Mouse (Mus musculus) ovary, postnatal 36 days (tissue): ENCODE data around the gene Clec16a.
A peak's percentile ranks its signal among the peaks of the same experiment; 100 is the strongest.

Experiments used
- DNase-seq: peaks from one replicate; pipeline ENCODE4 v3.0.0; 2022; ENCODE audit warnings: low spot score, mixed read lengths

The Clec16a gene

DNA sequence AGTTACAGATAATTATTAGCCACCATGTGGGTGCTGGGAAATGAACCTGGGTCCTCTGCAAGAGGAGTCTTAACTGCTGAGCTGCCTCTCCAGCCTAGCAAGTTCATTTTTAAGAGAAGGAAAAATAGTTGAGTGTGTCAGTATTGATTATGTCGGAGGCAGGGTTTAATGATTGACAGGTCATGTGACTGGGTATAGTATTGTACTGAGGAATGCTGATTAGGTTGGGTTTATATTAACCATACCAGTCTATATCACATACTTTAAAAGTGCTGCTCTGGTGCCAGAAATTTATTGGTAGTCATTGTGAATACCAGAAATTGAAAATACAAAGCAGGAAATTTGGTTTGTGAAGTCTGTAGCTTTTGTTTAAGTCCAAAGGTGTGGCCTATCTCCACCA lies 130.5 kb downstream of the Clec16a start:
- no peak for DNase-seq

DNA sequence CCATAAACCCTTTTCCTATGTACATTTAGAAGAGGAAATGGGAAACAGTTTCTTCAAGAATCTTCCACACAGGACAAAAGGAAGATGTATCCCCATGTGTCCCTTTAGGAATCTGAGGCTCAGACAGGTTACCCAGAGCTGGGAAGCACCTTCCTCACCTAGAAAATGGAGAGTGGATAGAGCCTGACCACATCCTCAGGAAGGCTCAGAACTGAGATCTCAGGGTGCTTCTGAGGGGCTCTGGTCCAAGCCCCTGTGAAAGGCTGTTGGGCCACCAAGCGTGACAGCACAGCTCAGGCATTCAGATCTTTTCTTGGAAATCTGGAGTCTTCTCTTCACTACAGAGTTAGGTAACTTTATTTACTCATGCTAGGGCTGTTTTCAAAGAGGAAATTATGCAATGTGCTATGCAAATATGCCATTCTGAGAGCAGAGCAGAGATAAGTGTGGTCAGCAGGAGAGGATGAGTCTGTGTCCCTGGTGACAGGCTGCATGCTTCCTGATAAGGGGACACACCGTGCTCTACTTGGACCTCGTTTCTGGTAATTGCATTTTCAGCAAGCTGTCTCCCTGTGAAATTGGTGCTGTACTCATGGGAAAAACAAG lies 131.4 kb downstream of the Clec16a start:
- DNase-seq = no peak

DNA sequence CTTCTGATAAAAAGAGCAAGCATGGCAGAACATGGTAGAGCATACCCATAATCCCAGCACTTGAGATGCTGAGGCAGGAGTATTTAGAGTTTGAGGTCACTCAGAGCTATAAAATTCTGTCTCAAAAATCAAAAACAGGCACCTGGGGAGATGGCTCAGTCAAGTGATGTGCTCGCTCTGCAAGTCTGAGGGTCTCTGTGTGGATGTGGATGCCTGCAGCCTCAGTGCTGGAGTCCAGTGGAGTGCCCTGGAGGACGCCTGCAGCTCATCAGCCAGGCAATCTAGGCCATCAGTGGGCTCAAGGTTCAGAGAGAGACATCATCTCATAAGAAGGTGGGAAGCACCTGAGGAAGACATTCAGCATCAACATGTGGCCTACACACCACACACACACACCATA lies 137.4 kb downstream of the Clec16a start:
- DNase-seq = no peak

DNA sequence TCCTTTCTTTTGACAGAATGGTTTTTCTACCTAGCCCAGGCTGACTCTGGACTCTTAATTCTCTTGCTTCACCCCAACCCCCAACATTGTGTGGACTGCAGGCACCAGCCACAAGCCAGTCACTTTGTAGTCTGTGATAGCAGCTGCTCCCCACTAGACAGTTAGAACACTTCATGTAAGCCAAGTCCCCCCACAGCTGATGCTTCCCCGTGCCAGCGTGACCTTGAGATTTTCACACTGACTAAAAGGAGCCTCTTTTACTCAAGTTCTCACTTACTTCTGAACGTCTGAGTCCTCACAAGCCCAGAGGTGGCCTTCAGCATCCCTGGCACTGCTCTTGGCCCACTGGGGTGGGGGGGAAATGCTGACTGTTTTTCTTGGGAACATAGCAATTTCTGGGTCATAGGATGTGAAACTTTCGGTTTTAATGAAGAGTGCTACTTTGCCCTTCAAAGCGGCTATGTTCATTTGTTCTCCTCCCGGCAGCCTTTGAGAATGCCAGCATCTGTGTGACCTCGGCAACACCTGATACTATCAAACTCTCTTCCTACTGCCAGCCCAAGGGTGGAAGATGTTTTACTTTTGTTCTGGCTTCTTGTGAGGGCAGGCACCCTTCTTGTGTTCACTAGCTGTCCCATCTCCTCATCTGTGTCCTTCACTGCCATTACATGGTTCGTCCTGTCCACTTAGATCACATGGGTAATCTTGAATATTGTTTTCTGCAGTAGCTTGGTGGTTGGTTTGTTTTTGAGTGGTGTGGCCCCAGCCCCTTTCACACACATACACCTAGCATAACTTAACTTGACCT lies 138.3 kb downstream of the Clec16a start:
- no peak for DNase-seq

DNA sequence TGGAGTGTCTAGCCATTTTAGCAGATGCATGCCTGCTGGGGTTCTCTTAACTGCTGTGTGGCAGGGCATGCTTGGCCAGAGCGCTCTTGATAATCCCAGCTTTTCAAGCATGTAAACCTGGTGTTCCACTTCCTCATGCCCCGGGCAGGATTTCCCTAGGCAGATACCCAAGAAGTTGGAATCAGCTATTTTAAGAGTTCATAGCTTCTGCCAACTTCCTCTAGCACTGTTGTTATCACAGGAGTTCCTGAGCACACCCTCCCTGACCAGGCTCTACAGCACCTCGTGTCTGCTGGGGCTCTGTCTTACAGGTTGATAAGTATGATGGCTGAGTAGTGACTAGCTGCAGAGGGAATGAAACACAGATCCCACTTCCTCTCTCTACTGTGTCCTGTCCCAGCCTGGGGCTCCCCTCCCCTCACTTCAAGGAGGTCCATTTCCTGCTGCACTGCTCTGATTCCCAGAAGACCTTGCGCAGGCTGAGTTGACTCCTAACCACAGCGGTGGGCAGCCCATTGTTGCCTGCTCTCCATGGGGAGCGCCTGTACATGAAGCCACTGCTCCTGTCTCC lies 144.7 kb downstream of the Clec16a start:
- DNase-seq = no peak

DNA sequence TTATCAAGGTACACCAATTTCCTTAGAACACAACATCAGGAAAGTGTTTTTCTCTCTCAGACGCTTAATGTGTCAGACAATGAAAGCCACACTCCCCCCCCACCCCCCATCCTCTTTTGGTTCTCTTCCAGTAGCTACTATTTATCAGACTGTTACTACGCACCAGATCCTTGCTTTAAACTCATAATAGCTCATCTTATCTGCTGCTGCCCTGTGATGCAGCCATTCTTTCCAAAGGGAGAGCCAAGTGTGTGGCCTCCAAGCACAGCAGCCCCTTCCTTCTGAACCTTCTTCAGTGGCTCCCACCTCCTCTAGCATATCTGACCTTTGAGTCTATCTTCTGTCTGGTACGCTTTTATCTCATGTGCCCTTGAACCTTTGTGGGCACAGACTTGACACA lies 145.3 kb downstream of the Clec16a start:
- no peak for DNase-seq

DNA sequence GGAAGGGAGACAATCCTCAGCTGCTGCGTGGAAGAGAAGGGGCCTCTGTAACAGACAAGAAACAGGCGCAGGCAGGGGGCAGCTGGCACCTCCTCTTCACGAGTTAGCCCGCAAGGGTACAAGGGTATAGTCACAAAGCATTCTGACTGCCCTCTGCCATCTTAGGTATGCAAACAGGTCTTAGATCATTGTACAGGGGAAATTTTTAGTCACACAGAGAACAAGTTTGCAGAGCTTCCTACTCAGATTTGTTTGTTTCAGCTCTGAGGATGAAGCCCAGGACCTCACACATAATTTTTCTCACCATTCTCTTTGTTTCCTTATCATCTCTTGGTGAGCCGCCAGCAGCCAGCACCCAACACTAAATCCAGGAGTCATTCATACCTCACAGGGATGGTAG lies 146.6 kb downstream of the Clec16a start:
- no peak for DNase-seq

DNA sequence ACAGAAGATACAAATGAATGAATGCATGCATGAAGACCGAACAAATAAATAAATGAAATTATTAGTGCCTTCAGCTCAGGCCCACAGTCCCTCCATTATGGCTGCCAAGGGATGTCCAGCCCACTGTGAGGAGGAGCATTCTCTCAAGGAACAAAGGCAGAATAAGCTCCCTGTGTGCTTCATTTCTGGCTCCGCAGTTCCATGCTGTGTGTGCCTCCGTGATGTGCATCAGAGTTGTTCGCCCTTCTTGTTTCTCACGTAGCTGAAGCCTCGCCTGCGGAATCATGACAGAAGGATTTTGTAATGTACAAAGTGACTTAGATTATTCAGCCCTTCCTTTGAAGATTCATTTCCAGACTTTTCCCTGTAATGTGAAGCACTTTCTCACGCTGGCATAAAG lies 147.7 kb downstream of the Clec16a start:
- DNase-seq = no peak

DNA sequence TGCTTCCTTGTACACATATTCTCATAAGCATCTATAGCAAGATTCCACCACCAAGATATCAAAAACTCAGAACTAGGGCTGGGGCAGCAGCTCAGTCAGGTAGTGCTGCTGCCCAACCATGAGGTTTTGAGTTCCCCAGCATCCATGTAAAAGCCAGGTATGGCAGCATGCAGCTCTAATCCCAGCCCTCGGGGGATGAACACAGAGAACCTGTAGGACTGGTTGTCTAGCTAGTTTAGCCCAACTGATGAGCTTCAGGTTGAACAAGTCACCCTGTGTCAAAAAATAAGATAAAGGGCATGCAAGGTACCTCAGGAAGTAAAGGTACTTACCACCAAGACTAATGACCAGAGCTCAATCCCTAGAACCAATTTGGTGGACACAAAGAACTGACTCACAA lies 148.3 kb downstream of the Clec16a start:
- DNase-seq = no peak

DNA sequence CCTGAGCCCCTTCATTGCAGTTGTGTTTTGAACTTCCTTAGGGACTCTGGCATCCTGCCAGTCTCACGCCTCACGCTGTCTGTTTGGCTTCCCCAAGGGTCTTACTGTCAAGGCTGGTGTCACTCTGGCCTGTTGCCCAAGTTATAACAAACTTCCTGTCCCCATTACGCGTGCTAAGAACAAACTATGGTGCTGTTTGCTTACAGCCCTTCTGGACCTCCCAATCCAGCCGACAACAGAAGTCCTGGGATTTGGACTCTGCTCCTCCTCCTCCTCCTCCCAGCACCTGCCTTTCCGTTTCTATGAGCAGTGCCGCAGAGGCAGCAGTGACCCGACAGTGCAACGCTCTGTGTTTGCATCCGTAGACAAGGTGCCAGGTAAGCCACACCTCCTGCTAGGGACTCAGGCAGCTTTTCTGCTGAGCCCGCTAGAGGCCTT lies 149.3 kb downstream of the Clec16a start:
- DNase-seq = peak; percentile 31

DNA sequence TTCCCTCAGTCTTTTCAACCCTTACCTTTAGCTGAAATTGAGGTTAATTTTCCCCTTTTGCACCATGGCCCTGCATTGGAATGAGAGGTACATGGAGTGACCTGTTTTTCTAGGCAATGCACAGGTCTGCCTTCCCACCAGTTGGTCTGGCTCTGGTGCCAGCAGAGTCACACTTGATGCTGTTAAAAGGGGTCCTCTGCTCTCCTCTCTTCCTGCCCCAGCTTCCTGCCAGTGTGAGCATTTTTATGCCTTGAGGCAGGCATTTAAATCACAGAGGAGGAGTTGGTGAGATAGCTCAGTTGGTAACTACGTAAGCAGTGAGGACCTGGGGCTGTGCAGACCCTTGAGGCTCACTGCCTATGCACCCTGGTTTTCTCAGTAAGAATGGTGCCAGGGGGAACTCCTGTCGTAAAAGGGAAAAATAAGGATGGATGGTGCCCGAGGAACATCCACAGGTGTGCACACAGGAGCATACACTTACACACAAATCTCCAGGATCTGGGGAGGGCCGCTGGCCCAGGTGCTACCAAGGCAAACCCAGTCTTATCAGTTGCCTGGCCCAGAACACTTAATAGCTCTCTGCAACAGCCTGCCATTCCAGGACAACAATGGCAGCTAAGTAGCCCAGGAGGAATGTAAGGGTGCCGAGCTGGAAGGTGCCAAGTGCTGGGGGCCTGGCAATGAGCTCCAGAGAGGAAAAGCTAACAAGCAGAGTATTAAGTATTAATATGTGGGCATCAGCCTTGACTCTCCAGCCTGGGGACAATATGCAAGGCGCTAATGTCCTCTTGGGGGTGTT lies 152.9 kb downstream of the Clec16a start:
- DNase-seq = no peak

DNA sequence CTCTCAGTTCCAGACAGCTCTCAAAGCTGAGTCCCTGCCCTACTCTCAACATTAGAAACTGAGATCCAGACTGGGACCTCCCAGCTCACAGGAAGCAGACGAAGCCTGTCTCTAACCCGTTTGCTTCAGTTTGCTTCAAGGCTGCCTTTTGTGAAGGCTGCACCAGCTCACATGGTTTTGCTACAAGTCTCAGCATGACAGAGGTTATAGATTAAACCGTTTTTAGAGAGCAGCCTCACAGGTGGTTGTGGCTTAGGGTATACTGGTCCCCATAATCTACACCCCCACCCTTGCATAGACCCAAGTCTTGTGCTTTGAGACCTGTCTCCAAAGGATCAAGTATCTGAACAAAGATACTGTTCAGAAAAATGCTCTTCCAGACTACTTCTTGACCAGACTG lies 154.2 kb downstream of the Clec16a start:
- DNase-seq = no peak

DNA sequence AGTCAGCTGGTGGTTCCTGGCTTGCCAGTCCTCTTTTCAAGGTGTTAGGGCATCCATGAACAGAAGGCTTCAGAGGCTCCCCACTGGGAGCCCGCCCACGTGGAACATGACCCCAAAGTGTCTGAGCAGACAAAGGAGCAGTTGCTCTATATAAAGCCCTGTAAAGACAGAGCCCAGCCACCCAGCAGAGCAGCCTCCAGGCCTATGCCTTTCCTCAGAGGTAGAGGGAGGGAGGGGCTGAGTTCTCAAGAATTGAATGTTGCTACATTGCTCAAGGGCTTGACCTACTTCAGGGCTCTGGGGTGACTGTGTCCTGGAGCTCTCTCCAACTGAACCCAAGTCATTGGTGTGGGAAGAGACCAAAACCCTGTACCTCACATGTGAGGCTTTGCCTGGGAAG lies 155.0 kb downstream of the Clec16a start:
- DNase-seq = no peak

DNA sequence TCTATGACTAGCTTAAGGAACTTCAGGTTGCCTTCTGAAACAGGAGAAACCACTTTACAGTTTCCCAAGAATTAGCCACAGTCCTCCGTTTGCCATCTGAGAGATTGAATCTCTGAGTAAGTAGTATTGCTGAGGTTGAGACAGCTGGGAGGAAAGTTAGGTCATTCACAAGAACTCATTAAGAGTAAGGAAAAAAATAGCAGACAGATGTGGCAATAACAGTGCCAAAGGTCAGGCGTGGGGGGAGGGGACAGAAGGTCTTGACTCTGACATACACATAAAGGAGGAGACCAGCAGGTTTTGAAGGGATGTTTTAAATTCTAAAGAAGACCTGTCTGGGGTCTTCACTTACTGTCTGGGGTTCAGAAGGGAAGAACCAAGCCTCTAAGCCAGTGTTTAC lies 157.3 kb downstream of the Clec16a start:
- no peak for DNase-seq

DNA sequence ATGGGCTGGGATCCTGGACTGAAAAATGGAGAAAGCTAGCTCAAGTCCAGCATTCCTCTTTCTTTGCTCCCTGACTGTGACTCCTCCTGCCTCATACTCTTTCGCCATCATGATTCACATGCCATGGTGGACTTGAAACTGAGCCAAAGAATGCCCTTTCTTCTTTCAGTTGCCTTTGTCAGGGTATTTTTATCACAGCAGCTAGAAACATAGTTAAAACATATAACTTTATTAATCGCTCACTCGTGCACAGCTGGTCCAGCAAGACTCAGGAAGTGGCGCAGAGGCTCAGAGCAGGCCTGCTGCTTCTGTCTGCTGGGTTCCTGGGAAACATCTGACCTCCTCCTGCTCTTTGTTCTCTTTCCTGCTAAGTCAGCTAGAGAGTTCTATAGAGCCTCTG lies 158.8 kb downstream of the Clec16a start:
- DNase-seq = no peak

DNA sequence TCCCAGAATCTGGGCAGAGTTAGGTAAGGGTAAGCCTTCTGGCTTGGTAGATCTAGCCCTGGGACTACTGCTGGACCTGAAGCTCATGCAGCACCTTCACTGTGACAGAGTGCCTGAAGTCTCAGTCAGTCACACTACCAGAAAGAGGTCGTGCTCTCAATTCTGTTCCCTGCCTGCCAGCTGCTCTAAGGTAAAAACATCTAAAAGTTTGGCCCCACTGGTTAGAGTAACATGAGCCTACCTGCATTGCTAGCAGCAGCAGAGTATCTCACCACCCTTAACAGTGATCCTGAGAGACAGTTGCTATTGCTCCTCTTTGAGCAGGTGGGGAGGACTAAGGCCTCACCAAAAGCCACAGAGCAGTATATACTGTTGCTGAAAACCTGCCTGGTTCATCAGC lies 160.3 kb downstream of the Clec16a start:
- no peak for DNase-seq

DNA sequence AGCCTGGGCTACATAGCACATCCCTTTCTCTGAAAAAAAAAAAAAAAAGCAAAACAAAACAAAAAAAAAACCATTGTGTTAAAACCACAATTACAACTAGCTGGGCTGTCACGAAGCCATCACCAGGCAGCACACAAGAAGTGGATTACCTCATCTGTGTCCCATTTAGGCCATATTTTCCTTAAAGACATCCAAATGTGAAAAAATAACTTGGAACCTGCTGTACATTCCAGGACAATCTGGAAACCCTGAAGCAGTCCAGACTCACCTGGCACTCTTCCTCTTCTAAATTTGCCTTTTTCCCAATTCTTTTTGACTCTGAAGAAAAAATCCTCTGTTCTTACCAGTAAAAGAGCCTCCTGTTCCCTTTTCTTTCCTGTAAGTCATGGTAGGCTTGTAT lies 166.4 kb downstream of the Clec16a start:
- no peak for DNase-seq

DNA sequence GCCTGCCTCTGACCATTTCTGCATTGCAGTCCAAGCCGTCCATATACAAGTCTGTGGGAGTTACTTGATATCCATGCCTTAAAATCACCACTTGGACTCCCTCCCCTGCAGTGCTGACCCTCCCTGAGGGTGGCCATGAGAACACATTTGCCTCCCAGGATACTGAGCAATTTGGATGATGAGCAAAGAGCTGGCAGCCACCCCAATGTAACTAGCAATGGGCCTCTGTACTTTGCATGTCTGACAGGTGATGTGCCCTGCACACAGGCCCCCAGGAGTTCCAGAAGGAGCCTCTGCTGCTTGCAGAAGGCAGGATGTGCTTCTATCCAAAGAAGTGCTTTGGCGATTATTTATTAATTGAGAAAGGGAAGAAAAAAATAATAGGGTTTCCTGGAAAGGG lies 167.9 kb downstream of the Clec16a start:
- no peak for DNase-seq

DNA sequence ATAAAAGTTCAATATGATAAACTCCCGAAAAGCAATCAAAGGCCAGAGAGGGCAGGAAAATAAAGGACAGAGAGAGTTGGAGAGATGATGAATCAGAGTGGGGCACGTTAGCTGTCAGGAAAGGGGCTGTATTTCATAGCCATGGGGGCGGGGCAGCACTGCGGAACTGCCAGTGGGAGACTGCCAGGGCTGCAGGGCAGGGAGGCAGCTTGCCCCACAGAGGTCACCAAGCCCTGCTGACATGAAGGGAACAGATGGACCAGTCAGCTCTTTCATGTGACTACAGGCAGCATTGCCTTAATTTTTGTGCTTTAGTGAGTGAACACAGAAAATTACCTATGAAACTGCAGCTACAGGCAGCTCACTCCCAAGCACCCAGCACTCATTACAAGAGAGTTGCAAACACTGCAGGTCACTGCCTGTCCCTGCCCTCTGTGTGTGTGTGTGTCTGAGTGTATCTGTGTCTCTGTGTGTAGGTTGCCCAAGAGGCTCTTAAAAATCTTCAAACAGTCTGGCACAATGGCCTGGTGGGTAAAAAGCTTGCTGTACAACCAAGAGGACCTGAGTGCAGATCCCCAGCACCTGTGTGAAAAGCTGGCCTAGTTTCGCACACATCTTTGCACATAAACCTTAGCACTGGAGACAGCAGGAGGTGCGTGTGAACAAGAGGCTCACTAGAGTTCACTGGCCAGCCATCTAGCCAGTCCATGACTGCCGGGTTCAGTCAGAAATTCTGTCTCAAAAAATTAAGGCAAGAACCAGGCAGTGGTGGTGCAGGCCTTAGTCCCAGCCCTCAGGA lies 168.5 kb downstream of the Clec16a start:
- peak; percentile 75 for DNase-seq

DNA sequence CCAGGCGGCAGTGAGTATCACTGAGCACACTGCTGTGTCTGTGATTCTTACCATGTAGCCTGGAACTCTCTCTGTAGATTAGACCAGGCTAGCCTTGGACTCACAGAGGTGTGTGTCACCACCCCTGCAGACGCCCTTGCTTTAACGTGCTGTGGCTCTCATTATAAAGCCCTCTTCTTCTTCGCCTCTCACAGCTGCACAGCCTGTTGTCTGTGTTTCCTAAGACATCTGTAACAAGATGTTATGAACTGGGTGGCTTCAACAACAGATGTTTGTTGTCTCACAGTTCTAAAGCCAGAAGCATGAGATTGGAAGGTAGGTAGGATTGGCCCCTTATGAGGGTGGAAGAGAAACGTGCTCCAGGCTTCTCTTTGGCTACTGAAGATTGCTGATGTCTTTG lies 170.1 kb downstream of the Clec16a start:
- no peak for DNase-seq

DNA sequence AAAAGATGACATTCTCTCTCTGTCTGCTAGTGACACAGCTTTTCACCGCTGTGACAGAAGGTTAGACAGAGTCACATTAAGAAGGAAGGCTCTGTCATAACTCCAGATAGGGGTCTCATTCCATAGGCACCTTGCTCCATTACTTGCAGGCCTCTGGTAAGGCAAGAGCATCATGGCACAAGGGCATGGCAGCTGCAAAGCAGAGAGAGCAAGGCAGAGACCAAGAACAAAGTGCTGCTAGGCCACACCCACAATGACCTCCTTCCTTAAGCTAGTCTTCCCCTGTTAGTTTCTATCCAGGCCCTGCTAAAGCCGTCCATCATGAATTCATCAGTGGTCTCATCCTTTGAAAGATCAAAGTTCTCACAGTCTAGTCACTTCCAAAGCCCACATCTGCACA lies 170.5 kb downstream of the Clec16a start:
- no peak for DNase-seq

DNA sequence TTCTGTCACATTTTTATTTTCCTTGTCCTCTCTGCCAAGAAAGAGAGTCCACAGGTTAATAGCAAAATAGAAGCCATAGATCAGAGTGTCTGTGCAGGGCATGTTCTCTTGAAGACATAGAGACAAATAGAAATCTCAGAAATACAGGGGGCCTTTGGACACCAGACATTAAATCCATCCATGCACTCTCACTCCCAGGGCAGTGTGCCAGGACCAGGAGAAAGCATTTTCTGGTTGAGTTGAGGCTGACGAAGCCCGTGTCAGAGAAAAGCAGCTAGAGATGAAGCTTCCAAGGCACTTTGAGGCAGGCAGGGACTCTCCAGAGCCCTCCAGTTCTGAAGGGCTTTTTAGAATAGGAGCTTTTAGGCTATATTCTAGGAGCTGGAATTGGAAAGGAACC lies 171.6 kb downstream of the Clec16a start:
- no peak for DNase-seq
